Mouse (Mus musculus) heart, adult 2 months (tissue): ENCODE measurements around the gene Ddx31. TPM values are rescaled to one million over a fixed set of nuclear protein-coding genes. Genes with fewer than 3 reads are reported as not detected.

Experiments used
- DNase-seq, 2 experiments: peaks; one replicate each; pipeline ENCODE4 v3.0.0; 2021
- H3K27ac ChIP-seq: fragments of 200-600 bp; 2 replicates; pipeline ENCODE4 v1.8.1; 2022
- H3K27me3 ChIP-seq: fragments of 200-500 bp; 2 replicates; pipeline ENCODE4 v1.6.1; 2012; ENCODE audit warnings: mild to moderate bottlenecking, low read length, inconsistent platforms, mixed read lengths; ENCODE audit not compliant: control insufficient read depth, insufficient read depth
- H3K36me3 ChIP-seq: fragments of 200-500 bp; 2 replicates; pipeline ENCODE4 v1.6.1; 2012; ENCODE audit warnings: low read length, inconsistent platforms; ENCODE audit not compliant: control insufficient read depth, insufficient read depth
- H3K4me1 ChIP-seq: fragments of 200-500 bp; 2 replicates; pipeline ENCODE4 v1.6.1; 2011; ENCODE audit warnings: low read length; ENCODE audit not compliant: control insufficient read depth, insufficient read depth
- H3K4me3 ChIP-seq: fragments of 200-600 bp; 2 replicates; pipeline ENCODE4 v1.8.1; 2022
- H3K79me2 ChIP-seq: fragments of 200-500 bp; replicated peaks from 2 replicates; pipeline ENCODE4 v1.6.1; 2012; ENCODE audit warnings: mild to moderate bottlenecking, inconsistent platforms, low read length, moderate library complexity, mixed read lengths; ENCODE audit not compliant: control insufficient read depth, insufficient read depth
- H3K9ac ChIP-seq: fragments of 200-500 bp; 2 replicates; pipeline ENCODE4 v1.6.1; 2012; ENCODE audit warnings: low read depth, mild to moderate bottlenecking, control low read depth, inconsistent platforms, low read length, mixed read lengths
- CTCF ChIP-seq: fragments of 200-600 bp; IDR thresholded peaks from 2 replicates; pipeline ENCODE4 v1.8.1; 2022; ENCODE audit warnings: antibody characterized with exemption, mild to moderate bottlenecking, moderate library complexity
- EP300 ChIP-seq: fragments of 200-500 bp; IDR thresholded peaks from 2 replicates; pipeline ENCODE4 v1.6.1; 2011; ENCODE audit warnings: low read depth, low read length, control low read depth; ENCODE audit not compliant: insufficient read depth
- POLR2A ChIP-seq: fragments of 200-500 bp; IDR thresholded peaks from 2 replicates; pipeline ENCODE4 v1.6.1; 2011; ENCODE audit warnings: mild to moderate bottlenecking, low read depth, low read length, control low read depth; ENCODE audit not compliant: insufficient read depth
- WGBS: fragments of 180-500 bp; shearing (Covaris S2); methylation state at CpG from one replicate; pipeline ENCODE4 v1.1.7; 2018; 5-methylcytosine and 5-hydroxymethylcytosine counted together
- intact Hi-C: fragments of 180-260 bp; cut with DNase I; formaldehyde crosslinking; loops from one replicate; pipeline ENCODE4 v1.15.1; 2025
- polyA plus RNA-seq: library from polyadenylated mRNA; depleted of rRNA; stranded (reverse); fragments of >200 nt; gene quantifications from 2 replicates; pipeline ENCODE4 v1.2.3, GENCODE M21; 2012
- total RNA-seq, 2 experiments: library from RNA; stranded (reverse); gene quantifications; 2 replicates each; pipeline ENCODE4 v1.2.3; 2021

Gene Ddx31
- total and polyA plus RNA-seq, 3 experiments = 1.5 to 4.5 (median 4.1) TPM

- H3K4me3 ChIP-seq = peak overlapping the region; percentile 23; the same call in 1 of the 2 replicates
- no peak overlapping the region for H3K27ac ChIP-seq
- intact Hi-C loops = no loop called here
- no peaks in the 10 kb centered on the region; the same call in 1 of the 2 replicates for H3K4me1 ChIP-seq
- H3K36me3 ChIP-seq = no peaks in the 10 kb centered on the region
- H3K9ac ChIP-seq = no peak overlapping the region; the same call in 1 of the 2 replicates
- TF ChIP-seq EP300 (no peak), CTCF (no peak), POLR2A (no peak)
- H3K27me3 ChIP-seq = peaks cover 27% of the 10 kb centered on the region
- no peak for DNase-seq
- H3K79me2 ChIP-seq = no peaks in the 10 kb centered on the region
- 37% methylated on average over 10 of the region's 10 CpGs for WGBS
Measured at GRCm38 (mm10) chr2:28907691-28908388, 67.6 kb downstream of the Ddx31 start.

- WGBS = 2% methylated on average over 38 of the region's 39 CpGs
- H3K9ac ChIP-seq = peak overlapping the region; percentile 49
- TF ChIP-seq EP300 = no peak
- TF ChIP-seq POLR2A = no peak
- TF ChIP-seq CTCF = no peak
- no peaks in the 10 kb centered on the region for H3K36me3 ChIP-seq
- no peaks in the 10 kb centered on the region; the same call in 1 of the 2 replicates for H3K4me1 ChIP-seq
- H3K27ac ChIP-seq = no peak overlapping the region
- H3K27me3 ChIP-seq = peaks cover 27% of the 10 kb centered on the region
- intact Hi-C loops = no loop called here
- H3K4me3 ChIP-seq = peak overlapping the region; percentile 23
- no peaks in the 10 kb centered on the region for H3K79me2 ChIP-seq
- peak in 1 of 2 experiments; percentile 47 for DNase-seq
Measured at GRCm38 (mm10) chr2:28908389-28909153, 68.4 kb downstream of the Ddx31 start.

GRCm38 (mm10) chr2:28909186-28909817 lies 69.1 kb downstream of the Ddx31 start:
- no peaks in the 10 kb centered on the region for H3K79me2 ChIP-seq
- H3K9ac ChIP-seq = no peak overlapping the region
- H3K27me3 ChIP-seq = peaks cover 27% of the 10 kb centered on the region
- no peak for DNase-seq
- WGBS = 2% methylated on average over 41 of the region's 41 CpGs
- intact Hi-C loops = no loop called here
- peak overlapping the region; percentile 23 for H3K4me3 ChIP-seq
- no peaks in the 10 kb centered on the region; the same call in 1 of the 2 replicates for H3K4me1 ChIP-seq
- H3K36me3 ChIP-seq = no peaks in the 10 kb centered on the region
- TF ChIP-seq POLR2A = no peak
- TF ChIP-seq CTCF = no peak
- TF ChIP-seq EP300 = no peak
- H3K27ac ChIP-seq = no peak overlapping the region

GRCm38 (mm10) chr2:28909818-28910710 lies 69.9 kb downstream of the Ddx31 start:
- H3K36me3 ChIP-seq = no peaks in the 10 kb centered on the region
- no peak for DNase-seq
- H3K27ac ChIP-seq = no peak overlapping the region
- no peak overlapping the region; the same call in 1 of the 2 replicates for H3K4me3 ChIP-seq
- H3K9ac ChIP-seq = no peak overlapping the region
- H3K27me3 ChIP-seq = peaks cover 29% of the 10 kb centered on the region
- TF ChIP-seq POLR2A = no peak
- TF ChIP-seq EP300 = no peak
- TF ChIP-seq CTCF = no peak
- no peaks in the 10 kb centered on the region; the same call in 1 of the 2 replicates for H3K4me1 ChIP-seq
- 17% methylated on average over 25 of the region's 25 CpGs for WGBS
- intact Hi-C loops = loop anchor here (5.0 kb wide), 1 partner anchor 68 kb away; the partner anchor contains the start of genes Ddx31 and Gtf3c4
- H3K79me2 ChIP-seq = no peaks in the 10 kb centered on the region

GRCm38 (mm10) chr2:28910877-28911276 lies 70.7 kb downstream of the Ddx31 start:
- H3K4me3 ChIP-seq = no peak overlapping the region
- H3K79me2 ChIP-seq = no peaks in the 10 kb centered on the region
- peaks cover 35% of the 10 kb centered on the region for H3K27me3 ChIP-seq
- WGBS = 28% methylated on average over 3 of the region's 3 CpGs
- no peak for TF ChIP-seq CTCF
- TF ChIP-seq EP300 = no peak
- no peak for TF ChIP-seq POLR2A
- no peak overlapping the region for H3K27ac ChIP-seq
- H3K36me3 ChIP-seq = no peaks in the 10 kb centered on the region
- no peaks in the 10 kb centered on the region; the same call in 1 of the 2 replicates for H3K4me1 ChIP-seq
- H3K9ac ChIP-seq = no peak overlapping the region
- intact Hi-C loops = loop anchor here (5.0 kb wide), 1 partner anchor 69 kb away; the partner anchor contains the start of genes Ddx31 and Gtf3c4
- no peak for DNase-seq
